Mouse (Mus musculus): ENCODE measurements around the gene Abca1.

DNA sequence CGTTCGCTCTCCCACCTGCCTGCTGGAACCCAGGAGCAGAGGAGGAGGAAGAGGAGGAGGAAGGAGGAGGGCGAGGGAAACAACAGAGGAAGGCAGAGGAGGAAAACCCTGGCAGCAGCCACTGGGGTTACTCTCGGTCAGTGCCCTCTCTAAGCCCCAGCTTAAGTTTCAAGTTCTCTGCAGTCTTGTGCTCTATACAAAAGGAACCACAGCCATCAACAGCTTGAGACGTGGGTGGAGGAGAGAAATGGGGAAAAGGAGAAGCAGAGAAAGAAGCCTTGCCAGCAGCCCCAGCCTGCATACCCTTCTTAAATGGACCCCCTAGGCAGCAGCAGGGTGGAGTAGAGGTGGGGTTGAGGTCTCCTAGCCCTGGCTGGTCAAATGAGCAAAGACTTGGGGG is 43.8 kb downstream of the Abca1 start:
- TF ChIP-seq CTCF (conservative IDR thresholded peaks at IDR 0.05; ENCODE audit: low read length): no peak
- no peak for TF ChIP-seq POU5F1 (IDR thresholded peaks at IDR 0.05; ENCODE audit: borderline replicate concordance, low read length)

Measured in E14TG2a.4 (cell line).